In genomic region chr4:12395344-12395743, GRCm38 (mm10) we compare ENCODE assay signal across 19 mouse cellular contexts.
"Had no signal": no experiment of that assay in that cellular context is flagged by ENCODE, and none has a peak within 500 bp of the region (broad histone marks: within the 10 kb centered on the region; RNA-seq: fewer than 3 reads in every experiment).

No protein-coding gene starts in this region.

- H3K27ac ChIP-seq: liver, embryonic 15.5 days; lung, embryonic 15.5 days; midbrain, embryonic 10.5 days; midbrain, embryonic 12.5 days; neural tube, embryonic 13.5 days; neural tube, embryonic 15.5 days had no signal

- H3K36me3 ChIP-seq: liver, embryonic 15.5 days; lung, embryonic 15.5 days; midbrain, embryonic 10.5 days; midbrain, embryonic 12.5 days; neural tube, embryonic 13.5 days; neural tube, embryonic 15.5 days had no signal

- H3K27me3 ChIP-seq: liver, embryonic 15.5 days; lung, embryonic 15.5 days; midbrain, embryonic 12.5 days; neural tube, embryonic 13.5 days; neural tube, embryonic 15.5 days had no signal

- ATAC-seq: liver, postnatal 0 days; lung, postnatal 0 days; midbrain, embryonic 16.5 days had no signal

- H3K9ac ChIP-seq: liver, embryonic 15.5 days; liver, postnatal 0 days; lung, embryonic 15.5 days; midbrain, embryonic 12.5 days; neural tube, embryonic 13.5 days; neural tube, embryonic 15.5 days had no signal

- DNase-seq: liver, postnatal 0 days; lung, adult 2 months; lung, postnatal 4 days; midbrain, embryonic 14.5 days; retina, postnatal 1 day; right cerebral cortex, postnatal 14 days; spleen, adult 18-20 months; thymus, adult 2 months; thymus, postnatal 25 days; thymus, postnatal 4 days had no signal

- H3K9me3 ChIP-seq: liver, embryonic 15.5 days; lung, embryonic 15.5 days; midbrain, embryonic 10.5 days; midbrain, embryonic 12.5 days; neural tube, embryonic 13.5 days; neural tube, embryonic 15.5 days had no signal

- H3K4me3 ChIP-seq: liver, embryonic 15.5 days; lung, embryonic 15.5 days; midbrain, embryonic 10.5 days; midbrain, embryonic 12.5 days; myocyte; neural tube, embryonic 13.5 days; neural tube, embryonic 15.5 days had no signal

- H3K4me1 ChIP-seq: liver, embryonic 15.5 days; lung, embryonic 15.5 days; midbrain, embryonic 10.5 days; midbrain, embryonic 12.5 days; neural tube, embryonic 13.5 days; neural tube, embryonic 15.5 days had no signal

- H3K4me2 ChIP-seq: liver, embryonic 15.5 days; lung, embryonic 15.5 days; midbrain, embryonic 12.5 days; neural tube, embryonic 13.5 days; neural tube, embryonic 15.5 days had no signal
